Mouse (Mus musculus): ENCODE measurements around the gene Rd3. TPM values are rescaled to one million over a fixed set of nuclear protein-coding genes. Genes with fewer than 3 reads are reported as not detected.
A peak's percentile ranks its signal among the peaks of the same experiment; 100 is the strongest.

Rd3 gene
- total RNA-seq, 2 experiments from 2014 or later, result 0.08 TPM; not detected in 1

DNA sequence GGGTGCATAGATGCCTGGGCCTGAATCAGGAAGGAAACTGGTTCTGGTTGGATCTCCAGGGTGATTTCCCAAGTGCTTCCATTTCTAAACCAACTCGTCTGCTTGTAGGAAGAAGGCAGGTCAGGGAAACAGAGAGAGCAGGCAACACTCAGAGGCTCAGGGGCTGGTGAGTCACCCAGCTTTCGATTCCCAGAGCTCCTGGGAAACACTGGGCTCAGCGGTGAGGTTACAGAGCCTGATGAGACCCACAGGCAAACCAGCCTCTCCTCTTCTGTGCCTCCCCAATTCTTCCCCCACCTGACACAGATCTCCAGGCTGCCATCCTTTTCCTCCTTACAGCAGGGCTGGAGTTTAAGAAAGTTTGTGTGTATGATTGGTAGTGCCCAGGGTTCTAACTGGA lies 13.8 kb upstream of the Rd3 start:
- intact Hi-C loops (cut with DNase I), result loop anchor here (5.0 kb wide), 1 partner anchor 56 kb away; the partner anchor contains the start of gene Slc30a1
- no peak for DNase-seq

DNA sequence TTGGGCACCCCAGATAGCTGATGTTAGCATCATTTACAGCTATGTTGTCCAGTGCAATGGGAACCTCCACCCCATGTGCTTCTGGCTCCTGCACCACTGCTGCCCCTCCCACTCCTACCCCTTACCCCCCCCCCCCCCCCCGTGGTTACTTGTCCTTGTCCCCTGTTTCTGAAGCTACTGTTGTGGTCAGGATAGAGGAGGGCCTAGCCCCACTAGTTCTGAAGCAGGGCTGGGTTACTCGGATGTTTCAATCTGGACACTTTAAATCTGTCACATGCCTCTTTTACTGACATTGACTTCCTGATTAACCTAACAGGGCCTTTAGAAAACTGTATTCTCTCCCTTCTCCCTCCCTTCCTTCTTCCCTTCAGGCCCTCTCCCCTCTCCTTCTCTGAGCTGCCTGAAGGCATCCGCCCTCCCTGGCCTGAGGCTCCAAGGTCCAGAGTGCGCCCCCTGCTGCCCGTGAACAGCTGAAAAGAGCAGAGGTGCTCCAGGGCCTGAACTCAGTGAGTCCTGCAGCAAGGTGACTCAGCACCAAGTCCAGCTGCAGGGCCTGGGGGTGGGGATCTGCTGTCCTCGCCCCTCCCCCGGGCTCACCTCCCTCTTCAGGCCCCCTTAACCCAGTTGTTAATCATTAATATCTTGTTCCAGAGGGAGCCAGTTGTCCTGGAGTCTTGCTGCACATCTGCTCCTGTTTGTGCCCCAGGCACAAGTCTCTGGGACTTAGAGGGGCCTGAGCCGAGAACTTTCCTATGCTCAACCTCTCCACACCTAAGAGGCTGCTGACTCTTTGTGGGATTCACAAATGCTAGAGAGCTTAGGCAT lies 13.0 kb upstream of the Rd3 start:
- intact Hi-C loops (cut with DNase I), result loop anchor here (1.0 to 5.0 kb wide), 3 partner anchors 57 to 129 kb away; partner anchors contain the start of gene Slc30a1
- DNase-seq, result peak; percentile 86 to 87

DNA sequence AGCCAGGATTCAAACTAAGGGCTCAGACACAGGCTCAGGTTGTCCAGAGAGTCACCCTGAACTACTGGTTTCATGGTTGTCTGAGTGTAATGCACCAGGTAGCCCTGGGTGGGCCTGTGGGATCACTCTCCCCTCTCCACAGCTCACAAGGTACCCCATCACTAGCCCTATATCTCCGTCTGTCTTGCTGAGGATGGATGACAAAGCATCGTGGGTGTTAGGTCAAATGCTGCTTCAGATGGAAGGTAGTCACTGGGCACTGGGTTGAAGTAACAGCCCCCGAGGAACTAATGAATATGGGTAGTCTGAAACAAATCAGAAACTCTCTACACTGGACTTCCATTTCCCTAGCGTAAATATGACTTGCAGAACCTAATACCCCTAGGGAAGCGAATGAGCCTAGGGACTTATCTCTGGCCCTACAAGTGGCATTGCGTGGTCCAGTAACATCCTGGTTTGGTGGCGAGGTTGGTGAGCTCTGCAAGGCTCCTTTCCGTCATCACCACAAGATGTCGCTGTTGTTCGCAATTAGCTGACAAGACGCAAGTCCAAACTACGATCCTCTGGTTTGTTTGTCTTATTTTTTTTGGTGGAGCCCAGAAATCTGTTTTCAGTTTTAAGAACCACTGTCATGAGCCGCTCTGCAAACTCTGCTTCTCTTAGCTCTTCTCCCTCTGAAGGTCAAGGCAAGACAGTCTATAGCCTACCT lies 12.2 kb upstream of the Rd3 start:
- DNase-seq, result peak; percentile 57 to 69
- intact Hi-C loops (cut with DNase I), result loop anchor here (1.0 to 5.0 kb wide), 3 partner anchors 58 to 130 kb away; partner anchors contain the start of gene Slc30a1

DNA sequence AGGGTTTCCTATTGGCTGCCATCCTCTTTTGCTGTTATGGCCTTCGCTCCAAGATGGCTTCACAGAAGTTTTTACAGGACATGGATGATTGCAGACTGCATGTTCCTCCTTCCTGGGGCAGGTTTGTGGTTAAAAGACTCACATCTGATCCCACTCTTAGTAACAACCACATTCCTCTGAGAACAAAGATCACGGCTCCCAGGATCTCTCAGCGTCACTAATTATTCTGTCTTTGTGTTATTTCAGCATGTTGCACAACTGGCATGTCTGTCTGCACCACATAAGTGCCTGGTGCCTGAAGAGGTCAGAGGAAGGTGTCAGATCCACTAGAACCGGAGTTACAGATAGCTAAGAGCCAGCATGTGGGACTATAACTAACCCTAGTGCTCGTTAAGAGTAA lies 7.2 kb upstream of the Rd3 start:
- no peak for DNase-seq
- intact Hi-C loops (cut with DNase I), result no loop called here

DNA sequence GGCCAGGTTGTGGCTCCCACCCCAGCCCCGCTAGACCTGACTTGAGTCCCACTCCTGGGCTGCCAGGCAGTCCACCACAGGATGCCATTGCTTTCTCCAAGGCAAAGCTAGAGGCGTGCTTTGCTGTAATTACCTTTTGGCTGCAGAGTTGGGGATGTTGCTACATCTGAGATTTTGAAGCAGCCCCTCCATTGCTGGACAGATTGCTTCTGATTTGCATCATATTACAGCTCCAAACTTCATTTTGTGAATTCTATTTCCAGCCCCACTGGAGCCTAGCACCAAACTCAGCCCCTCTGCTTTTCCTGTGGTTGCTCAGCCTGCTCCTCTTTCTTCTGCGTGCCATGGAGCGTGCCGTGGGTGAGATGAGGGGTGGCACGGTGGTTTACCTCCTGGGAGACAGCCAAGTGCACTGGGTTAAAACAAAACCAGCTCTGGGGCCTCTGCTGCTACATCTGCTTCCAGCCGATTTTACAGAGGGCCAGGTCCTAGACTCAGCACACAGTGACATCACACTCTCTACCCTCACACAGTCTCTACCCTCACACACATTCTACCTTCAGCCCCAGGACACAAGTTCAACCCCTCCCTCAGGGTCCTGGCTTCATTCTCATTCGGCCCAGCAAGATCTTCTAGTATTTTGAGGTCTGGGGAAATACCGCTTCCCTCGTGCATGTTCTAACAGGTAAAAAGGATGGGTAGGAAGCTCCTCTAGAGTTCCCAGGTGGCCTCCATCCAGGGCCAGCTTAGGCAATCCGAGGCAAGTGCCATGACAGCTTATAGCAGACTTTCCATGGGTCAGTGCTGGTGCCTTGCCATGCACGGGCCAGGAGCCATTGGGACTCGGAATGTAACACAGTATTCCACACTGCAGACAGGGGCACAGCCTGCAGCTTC lies 2.4 kb upstream of the Rd3 start:
- intact Hi-C loops (cut with DNase I), result loop anchor here (5.0 kb wide), 1 partner anchor 137 kb away; no protein-coding TSS in a partner anchor
- no peak for DNase-seq

DNA sequence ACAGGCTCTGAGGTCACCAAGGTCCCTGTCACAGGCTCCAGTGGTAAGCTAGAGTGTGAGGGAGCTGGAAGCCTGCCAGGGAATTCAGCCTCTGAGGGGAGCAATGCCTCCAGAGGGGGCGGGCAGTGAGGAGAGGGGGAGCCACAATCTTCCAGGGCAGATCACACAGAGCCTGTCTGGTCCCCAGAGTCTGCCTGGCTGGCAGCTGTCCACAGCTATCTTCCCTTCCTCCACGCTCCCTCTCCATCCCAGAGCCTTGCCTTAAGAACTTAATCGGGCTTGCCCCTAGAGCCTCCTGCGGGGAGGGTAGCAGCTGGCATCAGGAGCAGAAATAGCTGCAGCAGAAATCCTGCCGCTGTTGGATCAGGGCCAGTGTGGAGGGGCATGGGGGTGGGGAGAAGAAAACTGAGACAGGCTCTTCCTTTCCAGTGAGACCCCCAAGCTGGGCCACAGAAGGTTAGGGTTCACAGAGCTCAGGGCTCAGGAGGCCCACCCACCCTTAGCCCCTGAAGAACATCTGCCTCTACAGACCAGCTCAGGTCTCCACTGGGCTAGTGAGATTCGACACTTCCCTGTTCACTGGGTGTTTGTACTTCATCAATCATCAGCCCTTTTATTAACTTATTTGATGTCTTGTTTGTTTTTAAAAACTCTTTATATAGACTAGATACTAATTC lies 4.4 kb downstream of the Rd3 start:
- no peak for DNase-seq
- intact Hi-C loops (cut with DNase I), result no loop called here

DNA sequence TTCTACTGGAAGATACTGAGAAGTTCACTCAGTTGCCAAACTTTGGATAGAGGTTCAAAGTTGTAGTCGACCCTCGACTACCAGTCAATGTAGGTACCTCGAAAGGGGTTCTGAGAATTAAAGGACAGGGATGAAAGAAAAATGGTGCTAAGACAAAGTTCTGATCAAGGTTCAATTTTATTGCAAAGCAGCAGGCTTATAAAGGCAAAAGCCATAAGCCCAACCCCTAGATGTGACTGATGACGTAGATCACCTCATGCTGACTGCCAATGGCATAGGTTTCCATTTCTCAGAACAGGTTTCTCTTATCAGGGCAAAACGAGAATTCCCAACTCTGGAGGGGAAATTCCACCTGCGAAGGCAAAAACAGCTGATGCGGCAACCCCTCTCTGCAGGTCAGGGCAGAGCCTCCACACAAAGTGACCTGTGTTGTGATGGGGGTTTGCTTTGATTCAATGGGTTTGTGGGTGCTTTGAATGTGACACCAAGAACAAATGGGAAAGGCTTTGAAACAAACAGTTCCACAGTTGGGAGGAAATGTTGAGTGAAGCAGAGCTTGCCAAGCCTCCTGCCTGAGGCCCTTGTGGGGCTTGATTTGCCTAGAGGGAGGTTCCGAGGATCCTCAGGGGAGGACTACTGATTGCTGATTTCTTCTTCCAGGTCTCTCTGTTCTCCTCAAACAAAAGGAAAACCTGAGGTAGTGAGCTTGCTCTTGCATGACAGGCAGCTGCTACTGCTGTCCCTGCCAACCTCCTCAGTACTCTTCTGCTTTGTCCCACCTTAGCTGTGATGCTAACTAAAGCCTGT lies 9.7 kb downstream of the Rd3 start:
- intact Hi-C loops (cut with DNase I), result no loop called here
- DNase-seq, result no peak

DNA sequence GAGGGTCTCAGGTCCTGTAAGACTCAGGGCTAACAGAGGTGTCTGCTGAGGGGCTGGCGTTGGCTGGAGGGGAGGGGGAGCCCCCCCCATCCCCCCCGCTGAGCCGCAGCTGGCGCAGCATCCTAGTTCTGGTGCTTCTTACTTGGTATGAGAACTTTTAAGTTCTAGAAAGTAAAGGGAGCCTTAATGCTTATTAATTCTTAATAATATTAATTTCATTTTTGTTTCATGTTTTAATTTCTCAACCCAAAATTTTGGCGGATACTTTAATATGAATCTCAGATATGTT lies 10.3 kb downstream of the Rd3 start:
- intact Hi-C loops (cut with DNase I), result no loop called here
- DNase-seq, result no peak

DNA sequence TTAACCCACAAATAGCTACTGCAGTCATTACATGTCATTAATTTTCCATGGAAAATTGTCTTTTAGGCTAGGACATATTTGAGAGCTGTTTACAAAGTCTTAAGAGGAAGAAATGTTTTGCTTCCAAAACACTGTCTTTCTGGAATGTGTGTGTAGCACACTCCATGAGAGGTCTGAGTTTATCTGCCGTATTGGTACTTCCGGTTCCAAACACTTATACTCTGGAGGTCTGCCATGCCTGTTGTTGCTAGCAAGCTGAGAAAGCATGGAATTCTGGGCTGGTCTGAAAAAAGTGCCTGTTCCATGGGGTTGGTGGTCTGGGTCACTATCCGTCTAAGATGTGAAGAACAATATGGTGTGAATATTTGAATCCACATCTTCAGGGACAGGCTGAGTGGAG lies 11.5 kb downstream of the Rd3 start:
- intact Hi-C loops (cut with DNase I), result no loop called here
- no peak for DNase-seq

DNA sequence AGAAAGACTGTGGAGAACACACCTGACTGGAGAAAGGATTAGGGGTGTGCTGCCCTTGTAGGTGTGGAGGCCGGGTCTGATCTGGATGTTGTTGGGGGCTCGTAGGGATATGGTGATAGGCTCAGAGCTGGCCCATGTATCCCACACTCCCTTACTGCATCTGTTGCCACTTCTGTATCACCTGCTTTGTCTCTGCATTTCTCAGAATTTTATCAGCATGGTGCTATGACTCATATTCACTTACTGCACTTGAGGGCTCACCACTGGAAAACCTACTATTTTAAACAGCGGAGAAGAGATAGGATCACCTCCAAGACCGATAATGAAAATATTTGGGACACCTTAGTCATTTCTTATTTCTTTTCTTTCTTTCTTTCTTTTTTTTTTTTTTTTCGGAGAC lies 11.9 kb downstream of the Rd3 start:
- intact Hi-C loops (cut with DNase I), result no loop called here
- no peak for DNase-seq

DNA sequence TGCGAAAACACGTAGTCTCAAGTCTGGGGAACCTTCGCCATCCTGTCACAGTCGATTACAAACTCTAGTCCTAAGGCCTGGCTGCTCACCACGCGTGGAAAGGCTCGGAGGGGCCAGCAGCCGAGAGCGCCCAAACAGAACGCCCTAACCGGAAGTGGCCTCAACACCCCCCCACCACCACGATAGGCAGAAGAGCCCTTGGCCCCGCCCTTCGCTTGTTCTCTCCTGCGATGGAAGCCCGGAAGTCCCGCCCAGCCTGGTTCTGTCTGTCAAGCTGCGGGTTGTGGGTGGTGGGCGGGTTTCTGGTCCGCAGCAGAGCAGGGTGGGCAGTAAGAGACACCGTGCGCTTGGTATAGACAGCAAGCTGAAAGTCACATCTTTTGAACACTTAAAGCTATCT lies 12.8 kb downstream of the Rd3 start:
- intact Hi-C loops (cut with DNase I), result no loop called here

DNA sequence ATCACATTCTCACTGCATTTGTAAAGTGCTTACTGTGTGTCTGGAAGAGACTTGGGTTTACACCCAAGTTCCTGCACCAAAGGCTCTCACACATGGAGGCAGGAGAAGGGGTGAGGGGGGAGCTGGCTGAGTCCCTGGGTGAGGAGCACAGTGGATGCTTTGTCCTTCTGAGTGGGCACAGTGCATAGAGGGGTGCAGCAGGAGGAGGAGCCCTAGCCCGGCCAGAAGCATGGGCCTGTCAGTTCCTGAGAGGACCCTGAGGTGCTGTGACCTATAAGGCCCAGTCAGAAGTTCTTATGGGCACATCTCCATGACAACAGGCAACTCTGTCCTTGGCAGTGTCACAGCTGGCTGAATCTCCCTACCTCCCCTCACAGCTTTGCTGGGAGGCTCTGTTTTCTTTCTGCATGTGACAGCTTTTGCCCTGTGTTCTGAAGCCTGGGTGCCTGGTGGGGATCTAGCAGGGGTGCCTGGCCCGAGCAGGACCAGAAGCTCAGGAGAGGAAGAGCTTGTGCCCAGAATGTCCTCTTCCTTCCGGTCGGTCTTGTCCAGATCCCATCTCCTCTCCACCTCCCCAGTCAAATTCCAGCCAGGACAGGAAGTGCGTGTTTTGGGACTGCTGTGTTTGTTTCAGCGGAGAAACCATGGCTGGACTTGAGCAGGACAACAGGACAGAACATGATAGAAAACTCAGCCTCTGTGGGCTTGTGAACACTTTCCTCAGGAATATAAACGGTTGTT lies 15.0 kb downstream of the Rd3 start:
- intact Hi-C loops (cut with DNase I), result no loop called here
- DNase-seq, result no peak

More for the DNA sequence above, 12.8 kb downstream of the Rd3 start:
- DNase-seq, result peak; percentile 85 to 93

DNA sequence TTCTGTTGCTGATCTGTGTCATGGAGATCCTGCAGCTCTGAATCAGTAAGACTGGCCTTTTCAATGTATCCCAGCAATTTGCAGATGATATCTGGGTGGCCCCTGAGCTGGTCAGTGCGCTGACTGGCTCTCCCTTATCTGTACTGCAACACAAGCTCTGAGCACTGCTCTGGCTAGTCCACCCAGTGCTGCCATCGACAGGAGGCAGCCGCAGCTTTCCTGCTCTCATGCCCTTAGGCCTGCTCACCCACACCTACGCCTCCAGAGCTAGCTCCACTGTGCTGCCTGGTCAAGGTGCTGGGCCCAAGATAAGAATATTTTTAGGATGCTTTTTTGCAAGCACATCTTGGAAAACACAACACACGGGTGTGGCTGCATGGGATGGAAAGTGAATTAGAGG lies 17.3 kb downstream of the Rd3 start:
- intact Hi-C loops (cut with DNase I), result no loop called here
- no peak for DNase-seq

DNA sequence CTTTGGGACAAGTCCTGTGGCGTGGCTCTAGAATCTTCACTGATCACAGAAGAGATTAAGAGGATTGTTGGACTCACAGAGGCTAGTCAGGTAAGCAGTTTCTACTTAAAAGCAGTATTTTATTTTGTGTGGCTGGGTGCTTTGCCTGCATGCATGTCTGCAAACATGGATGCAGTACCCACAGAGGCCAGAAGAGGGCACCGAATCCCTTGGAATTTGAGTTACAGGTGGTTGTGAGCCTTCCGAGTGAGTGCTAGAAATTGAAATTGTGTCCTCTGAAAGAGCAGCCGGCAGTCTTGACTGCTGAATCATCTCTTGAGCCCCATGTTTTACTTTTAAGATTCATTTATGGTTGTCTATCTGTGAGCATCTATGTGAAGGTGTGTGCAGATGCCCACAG lies 18.3 kb downstream of the Rd3 start:
- intact Hi-C loops (cut with DNase I), result no loop called here
- peak; percentile 40 to 45 for DNase-seq

DNA sequence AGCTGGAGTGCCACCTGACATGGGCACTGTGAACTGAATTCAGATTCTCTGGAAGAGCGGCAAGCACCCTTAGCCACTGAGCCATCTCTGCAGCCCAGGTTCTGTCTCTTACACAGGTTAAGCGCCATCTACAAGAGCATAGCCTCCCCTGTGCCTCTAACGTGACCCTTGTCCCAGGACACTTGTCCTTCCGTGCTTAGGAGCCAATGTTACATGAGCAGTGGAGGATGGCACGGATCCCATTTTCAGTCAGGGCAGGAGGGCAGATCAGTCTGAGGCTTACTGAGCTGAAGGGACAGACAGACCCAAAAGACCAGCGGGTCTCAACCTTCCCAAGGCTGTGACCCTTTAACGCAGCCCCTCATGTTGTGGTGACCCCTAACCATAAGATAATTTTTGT lies 18.7 kb downstream of the Rd3 start:
- intact Hi-C loops (cut with DNase I), result no loop called here
- DNase-seq, result no peak

DNA sequence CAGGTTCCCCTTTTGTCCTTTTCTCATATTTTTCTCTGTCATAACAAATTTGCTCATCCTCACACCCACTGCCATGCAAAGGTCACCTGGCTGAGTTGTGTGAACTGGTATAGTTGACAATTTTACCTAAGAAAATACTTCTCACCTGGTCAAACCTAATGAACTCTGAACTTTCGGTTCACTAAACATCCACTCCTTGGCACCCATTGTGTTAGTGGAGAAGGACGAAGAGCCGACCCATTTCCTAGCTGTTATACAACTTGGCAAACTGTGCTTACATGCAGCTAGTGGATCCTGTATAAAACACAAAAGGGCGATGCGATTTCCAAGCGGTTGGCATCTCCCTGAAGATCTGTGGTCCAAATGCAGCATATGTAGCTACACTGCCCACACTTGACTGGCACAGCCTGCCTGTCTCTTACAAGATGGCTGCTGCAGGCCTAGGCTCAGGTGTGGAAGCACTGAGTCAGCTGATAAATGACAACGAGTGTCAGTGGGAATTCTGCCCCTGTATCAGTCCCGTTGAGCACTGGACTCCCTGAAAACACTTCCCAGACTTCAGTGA lies 19.5 kb downstream of the Rd3 start:
- intact Hi-C loops (cut with DNase I), result no loop called here
- no peak for DNase-seq

DNA sequence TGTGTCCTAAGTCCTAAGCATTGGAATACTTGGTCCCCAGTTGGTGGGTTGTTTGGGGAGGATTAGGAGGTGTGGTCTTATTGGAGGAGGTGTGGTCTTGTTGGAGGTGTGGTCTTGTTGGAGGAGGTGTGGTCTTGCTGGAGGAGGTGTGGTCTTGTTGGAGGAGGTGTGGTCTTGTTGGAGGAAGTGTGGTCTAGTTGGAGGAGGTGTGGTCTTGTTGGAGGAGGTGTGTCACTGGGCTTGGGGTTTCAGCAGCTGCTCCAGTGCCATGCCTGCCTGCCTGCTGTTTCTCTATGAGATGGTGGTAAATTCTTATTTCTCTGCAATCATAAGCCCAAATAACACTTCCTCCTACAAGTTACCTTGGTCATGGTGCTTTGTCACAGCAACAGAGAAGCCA lies 21.9 kb downstream of the Rd3 start:
- intact Hi-C loops (cut with DNase I), result no loop called here
- no peak for DNase-seq

Data from gastrocnemius, postnatal 36 days (tissue).